Mouse (Mus musculus) cerebral cortex, adult 2 months (tissue): ENCODE data around the gene Enah.

Experiments used
- WGBS: fragments of 180-500 bp; shearing (Covaris S2); methylation state at CpG from one replicate; pipeline ENCODE4 v1.1.7; 2018; 5-methylcytosine and 5-hydroxymethylcytosine counted together

Enah gene

GRCm38 (mm10) chr1:182027426-182027979, 7.7 kb upstream of the Enah start:
- WGBS = 70% methylated on average over 9 of the region's 9 CpGs

- 85% methylated on average over 5 of the region's 5 CpGs for WGBS
These were observed 7.0 kb upstream of the Enah start for GRCm38 (mm10) chr1:182026821-182027220.

GRCm38 (mm10) chr1:182026120-182026519, 6.3 kb upstream of the Enah start:
- 70% methylated on average over 7 of the region's 7 CpGs for WGBS

GRCm38 (mm10) chr1:182021691-182022299, 2.0 kb upstream of the Enah start:
- WGBS = 70% methylated on average over 6 of the region's 6 CpGs

- 18% methylated on average over 11 of the region's 11 CpGs for WGBS
These were observed 1.2 kb upstream of the Enah start for GRCm38 (mm10) chr1:182020831-182021460.

- WGBS = under 1% methylated on average over 95 of the region's 104 CpGs
These were observed 394 bp downstream of the Enah start for GRCm38 (mm10) chr1:182019266-182019925.

GRCm38 (mm10) chr1:182018397-182019265, 1.2 kb downstream of the Enah start:
- WGBS = 3% methylated on average over 29 of the region's 29 CpGs

- WGBS = 70% methylated on average over 1 of the region's 1 CpGs
These were observed 14.0 kb downstream of the Enah start for GRCm38 (mm10) chr1:182005831-182006230.

GRCm38 (mm10) chr1:181998673-181999072, 21.1 kb downstream of the Enah start:
- WGBS = 64% methylated on average over 4 of the region's 4 CpGs

GRCm38 (mm10) chr1:181997791-181998190, 22.0 kb downstream of the Enah start:
- WGBS = 32% methylated on average over 3 of the region's 3 CpGs

- 57% methylated on average over 5 of the region's 5 CpGs for WGBS
These were observed 26.2 kb downstream of the Enah start for GRCm38 (mm10) chr1:181993597-181993996.

GRCm38 (mm10) chr1:181988367-181988766, 31.4 kb downstream of the Enah start:
- WGBS = 63% methylated on average over 2 of the region's 2 CpGs

- 42% methylated on average over 2 of the region's 2 CpGs for WGBS
These were observed 32.6 kb downstream of the Enah start for GRCm38 (mm10) chr1:181987226-181987625.

- 76% methylated on average over 1 of the region's 1 CpGs for WGBS
These were observed 33.9 kb downstream of the Enah start for GRCm38 (mm10) chr1:181985880-181986279.

GRCm38 (mm10) chr1:181984811-181985210, 35.0 kb downstream of the Enah start:
- WGBS = 78% methylated on average over 2 of the region's 2 CpGs

- 41% methylated on average over 14 of the region's 14 CpGs for WGBS
These were observed 39.6 kb downstream of the Enah start for GRCm38 (mm10) chr1:181980017-181980719.

- 56% methylated on average over 3 of the region's 3 CpGs for WGBS
These were observed 44.3 kb downstream of the Enah start for GRCm38 (mm10) chr1:181975510-181975909.

GRCm38 (mm10) chr1:181965277-181965676, 54.5 kb downstream of the Enah start:
- WGBS = 73% methylated on average over 1 of the region's 1 CpGs

- WGBS = 88% methylated on average over 3 of the region's 3 CpGs
These were observed 56.0 kb downstream of the Enah start for GRCm38 (mm10) chr1:181963827-181964226.

GRCm38 (mm10) chr1:181963351-181963750, 56.4 kb downstream of the Enah start:
- 70% methylated on average over 4 of the region's 4 CpGs for WGBS

- 76% methylated on average over 3 of the region's 3 CpGs for WGBS
These were observed 59.4 kb downstream of the Enah start for GRCm38 (mm10) chr1:181960383-181960782.
